Mouse (Mus musculus) urinary bladder, postnatal 10 days (tissue): ENCODE results near the gene Gm3099.
"Not testable (repeated sequence)": the region's sequence is repeated elsewhere in the genome, so short reads cannot be mapped to it uniquely, and the experiment has no call there.

Experiments
- DNase-seq: peaks from one replicate; pipeline ENCODE4 v3.0.0; 2022; ENCODE audit warnings: low spot score

The Gm3099 gene

GRCm38 (mm10) chr14:3998094-3998493, at the start of gene Gm3099:
Gm3099 (plus strand) TSS chr14:3998394.
- DNase-seq, result not testable (repeated sequence)

GRCm38 (mm10) chr14:3963247-3963646, 34.9 kb upstream of the Gm3099 start, which contains the start of gene Gm3095:
Gm3095 (plus strand) TSS chr14:3963547.
- not testable (repeated sequence) for DNase-seq

DNA sequence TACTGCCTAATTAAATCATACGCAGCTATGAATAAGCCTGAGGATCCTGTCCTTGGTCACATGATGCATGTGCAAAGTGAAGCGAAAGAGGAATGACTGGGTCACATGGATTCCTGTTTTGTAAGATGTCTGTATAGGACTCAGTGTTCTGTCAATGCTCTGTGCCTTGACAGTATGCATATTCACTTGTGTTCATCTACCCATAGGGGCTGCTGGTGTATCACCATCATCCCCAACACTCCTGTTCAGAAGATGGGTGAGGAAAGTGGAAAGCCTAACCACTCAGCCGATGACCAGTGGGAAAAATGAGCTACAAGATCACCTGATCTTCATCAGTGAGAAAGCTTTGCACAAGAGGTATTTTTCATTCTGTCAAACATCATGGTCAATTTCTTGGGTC, 25.4 kb downstream of the Gm3099 start, which contains the start of gene Gm5796:
Gene Gm5796, plus strand, starts transcription at position 301 of the 400 bp plus-strand sequence.
- DNase-seq, result not testable (repeated sequence)
